In genomic region chr7:25679971-25680370, GRCm38 (mm10) we compare ENCODE assay signal across 8 mouse cellular contexts. TPM values are rescaled to one million over a fixed set of nuclear protein-coding genes. Genes with fewer than 3 reads are reported as not detected.
DNase-seq lines count a peak whose midpoint lies in the region; ATAC-seq and TF ChIP-seq lines count a peak whose summit lies in the region.

No protein-coding gene starts in this region.

- TF ChIP-seq EP300 in liver, embryonic 14.5 days (IDR thresholded peaks at IDR 0.05; ENCODE audit: low read depth) = no peak

- H3K9me3 ChIP-seq in erythroblast, embryonic 14.5 days (ENCODE audit: control insufficient read depth, low read length) = no peaks in the 10 kb centered on the region
- H3K9me3 ChIP-seq in heart, embryonic 13.5 days = no peaks in the 10 kb centered on the region
- H3K9me3 ChIP-seq in liver, embryonic 14.5 days (ENCODE audit: control insufficient read depth, low read length) = no peaks in the 10 kb centered on the region
- H3K9me3 ChIP-seq in stomach, embryonic 14.5 days (ENCODE audit: control insufficient read depth, low read depth, low read length) = no peaks in the 10 kb centered on the region

- ATAC-seq in erythroblast, adult 5-6 weeks (replicated peaks; ENCODE audit: low FRiP score, poor library complexity, severe bottlenecking) = no peak
- no peak for ATAC-seq in heart, embryonic 13.5 days (ENCODE audit: extremely low read depth, insufficient number of reproducible peaks, low FRiP score, low TSS enrichment)
- no peak for ATAC-seq in liver, embryonic 14.5 days (ENCODE audit: insufficient read depth)
- no peak for ATAC-seq in stomach, embryonic 14.5 days (ENCODE audit: insufficient number of reproducible peaks, insufficient read depth, low FRiP score, low read depth)

- peaks cover 13% of the 10 kb centered on the region for H3K27me3 ChIP-seq in erythroblast, embryonic 14.5 days (ENCODE audit: control insufficient read depth)
- peaks cover 37% of the 10 kb centered on the region for H3K27me3 ChIP-seq in heart, embryonic 13.5 days (replicated peaks)
- H3K27me3 ChIP-seq in liver, embryonic 14.5 days (ENCODE audit: control insufficient read depth, insufficient read depth, low read length) = peaks cover 6% of the 10 kb centered on the region
- peaks cover 3% of the 10 kb centered on the region; the same call in 1 of the 2 replicates for H3K27me3 ChIP-seq in stomach, embryonic 14.5 days (ENCODE audit: control insufficient read depth, insufficient read depth, low read length)

- WGBS in heart, embryonic 13.5 days = 11% methylated on average over 6 of the region's 6 CpGs
- WGBS in liver, embryonic 14.5 days (ENCODE audit: insufficient replicate concordance) = 3% methylated on average over 6 of the region's 6 CpGs
- 8% methylated on average over 6 of the region's 6 CpGs for WGBS in stomach, embryonic 14.5 days

- TF ChIP-seq CTCF in liver, embryonic 14.5 days (IDR thresholded peaks at IDR 0.05; ENCODE audit: low read depth) = peak; percentile 52

- intact Hi-C loops in left cerebral cortex, postnatal 25 days (cut with DNase I) = loop anchor here (2.0 kb wide), 1 partner anchor 31 kb away; no protein-coding TSS in a partner anchor

- peak overlapping the region; percentile 84 for H3K9ac ChIP-seq in heart, embryonic 13.5 days
- peak overlapping the region; percentile 58 for H3K9ac ChIP-seq in liver, embryonic 14.5 days (replicated peaks)
- no peak overlapping the region for H3K9ac ChIP-seq in stomach, embryonic 14.5 days (replicated peaks; ENCODE audit: low read depth, low read length)

- peak overlapping the region; percentile 72 for H3K4me2 ChIP-seq in heart, embryonic 13.5 days
- peak overlapping the region; percentile 87 for H3K4me2 ChIP-seq in liver, embryonic 14.5 days (ENCODE audit: low read depth)
- peak overlapping the region; percentile 57 for H3K4me2 ChIP-seq in stomach, embryonic 14.5 days (replicated peaks; ENCODE audit: low read depth, low read length)

- H3K4me3 ChIP-seq in erythroblast, embryonic 14.5 days (replicated peaks) = peak overlapping the region; percentile 90
- H3K4me3 ChIP-seq in heart, embryonic 13.5 days = peak overlapping the region; percentile 71
- peak overlapping the region; percentile 82 to 89 for H3K4me3 ChIP-seq in liver, embryonic 14.5 days (ENCODE audit: insufficient read depth in 1 of 2, low read depth in 2 of 2, low read length in 2 of 2)
- peak overlapping the region; percentile 60 for H3K4me3 ChIP-seq in stomach, embryonic 14.5 days (ENCODE audit: low read depth, low read length)

- H3K4me1 ChIP-seq in erythroblast, embryonic 14.5 days (ENCODE audit: control insufficient read depth) = peaks cover 62% of the 10 kb centered on the region
- peaks cover 38% of the 10 kb centered on the region for H3K4me1 ChIP-seq in heart, embryonic 13.5 days
- peaks cover 36 to 47% of the 10 kb centered on the region in 2 experiments for H3K4me1 ChIP-seq in liver, embryonic 14.5 days (replicated peaks; ENCODE audit: control insufficient read depth in 2 of 2, insufficient read depth in 2 of 2, low read length in 1 of 2)
- peaks cover 11% of the 10 kb centered on the region; the same call in 1 of the 2 replicates for H3K4me1 ChIP-seq in stomach, embryonic 14.5 days (ENCODE audit: control insufficient read depth, insufficient read depth, low read length)

- peak overlapping the region; percentile 93 for H3K27ac ChIP-seq in heart, embryonic 13.5 days (replicated peaks)
- peak overlapping the region; percentile 89 for H3K27ac ChIP-seq in liver, embryonic 14.5 days
- peak overlapping the region; percentile 90; the same call in 1 of the 2 replicates for H3K27ac ChIP-seq in stomach, embryonic 14.5 days (ENCODE audit: low read length)

- H3K36me3 ChIP-seq in erythroblast, embryonic 14.5 days (ENCODE audit: control insufficient read depth) = peaks cover 28% of the 10 kb centered on the region
- peaks cover 12% of the 10 kb centered on the region; the same call in 1 of the 2 replicates for H3K36me3 ChIP-seq in heart, embryonic 13.5 days
- no peaks in the 10 kb centered on the region for H3K36me3 ChIP-seq in liver, embryonic 14.5 days (replicated peaks; ENCODE audit: control insufficient read depth, insufficient read depth, low read depth)
- no peaks in the 10 kb centered on the region for H3K36me3 ChIP-seq in stomach, embryonic 14.5 days (ENCODE audit: control insufficient read depth, insufficient read depth, low read length)

- peak; percentile 55 for DNase-seq in ES-CJ7 (ENCODE audit: low read depth, low spot score)
- no peak for DNase-seq in liver, embryonic 14.5 days (ENCODE audit: low read depth in 3 of 3, low spot score in 3 of 3)
- DNase-seq in layer of hippocampus, postnatal 14 days (ENCODE audit: low spot score in 2 of 2) = no peak
- no peak for DNase-seq in left cerebral cortex, postnatal 25 days (ENCODE audit: low spot score in 2 of 2)

RNA-seq across cellular contexts. Expression of gene B9d2, which starts 0.6 kb away (rescaled TPM):
- 4.8 and 8.3 TPM in 2 replicates for polyA plus RNA-seq in erythroblast, embryonic 14.5 days (2012)
- 7.5 and 8.1 TPM in 2 replicates for total RNA-seq in erythroblast, adult 5-6 weeks (2015; ENCODE audit: low replicate concordance)
- 0.60 and 5.6 TPM in 2 replicates for total RNA-seq in erythroblast, adult 5-6 weeks (2017; ENCODE audit: low replicate concordance)
- polyA plus RNA-seq in heart, embryonic 13.5 days (2015; fragmentation: Nextera tagmentation; extraction: Ambion mirVana) = 30.8 and 32.8 TPM in 2 replicates
- polyA plus RNA-seq in liver, embryonic 14.5 days (2012; rRNA removed) = 21.9 and 28.2 TPM in 2 replicates
- polyA plus RNA-seq in liver, embryonic 14.5 days (2014; fragmentation: Nextera tagmentation; extraction: Ambion mirVana) = 18.8 and 20.4 TPM in 2 replicates
- polyA plus RNA-seq in stomach, embryonic 14.5 days (2014; fragmentation: Nextera tagmentation; extraction: Ambion mirVana) = 29.7 and 31.5 TPM in 2 replicates
- total RNA-seq in layer of hippocampus, postnatal 14 days (2021) = 10 to 100 TPM; 21.9 to 25.3 TPM
- total RNA-seq in left cerebral cortex, postnatal 25 days (2021) = 10 to 100 TPM; 23.5 to 24.9 TPM

RNA-seq across cellular contexts. Expression of gene Tmem91, which starts 5.0 kb away (rescaled TPM):
- polyA plus RNA-seq in erythroblast, embryonic 14.5 days (2012) = 0.01 and 0.11 TPM in 2 replicates
- total RNA-seq in erythroblast, adult 5-6 weeks (2015; ENCODE audit: low replicate concordance) = 0.96 TPM in 1 of 2 replicates, not detected in the other
- total RNA-seq in erythroblast, adult 5-6 weeks (2017; ENCODE audit: low replicate concordance) = 0.09 TPM in 1 of 2 replicates, not detected in the other
- polyA plus RNA-seq in heart, embryonic 13.5 days (2015; fragmentation: Nextera tagmentation; extraction: Ambion mirVana) = 1.4 and 1.5 TPM in 2 replicates
- polyA plus RNA-seq in liver, embryonic 14.5 days (2012; rRNA removed) = 0.22 and 0.32 TPM in 2 replicates
- polyA plus RNA-seq in liver, embryonic 14.5 days (2014; fragmentation: Nextera tagmentation; extraction: Ambion mirVana) = 0.39 and 0.51 TPM in 2 replicates
- 4.2 and 5.9 TPM in 2 replicates for polyA plus RNA-seq in stomach, embryonic 14.5 days (2014; fragmentation: Nextera tagmentation; extraction: Ambion mirVana)
- 10 to 100 TPM; 16.4 to 29.3 TPM for total RNA-seq in layer of hippocampus, postnatal 14 days (2021)
- 10 to 100 TPM; 33.1 to 36.3 TPM for total RNA-seq in left cerebral cortex, postnatal 25 days (2021)

RNA-seq across cellular contexts. Expression of gene Tgfb1, which starts 6.8 kb away (rescaled TPM):
- polyA plus RNA-seq in erythroblast, embryonic 14.5 days (2012) = 21.9 and 23.6 TPM in 2 replicates
- total RNA-seq in erythroblast, adult 5-6 weeks (2015; ENCODE audit: low replicate concordance) = 64.9 and 68.1 TPM in 2 replicates
- 11.2 and 12.0 TPM in 2 replicates for total RNA-seq in erythroblast, adult 5-6 weeks (2017; ENCODE audit: low replicate concordance)
- 4.3 TPM in 2 replicates for polyA plus RNA-seq in heart, embryonic 13.5 days (2015; fragmentation: Nextera tagmentation; extraction: Ambion mirVana)
- polyA plus RNA-seq in liver, embryonic 14.5 days (2012; rRNA removed) = 16.6 and 18.5 TPM in 2 replicates
- 3.9 and 4.3 TPM in 2 replicates for polyA plus RNA-seq in liver, embryonic 14.5 days (2014; fragmentation: Nextera tagmentation; extraction: Ambion mirVana)
- polyA plus RNA-seq in stomach, embryonic 14.5 days (2014; fragmentation: Nextera tagmentation; extraction: Ambion mirVana) = 3.6 and 3.7 TPM in 2 replicates
- total RNA-seq in layer of hippocampus, postnatal 14 days (2021) = 1 to 10 TPM; 8.1 to 8.9 TPM
- 1 to 10 TPM; 9.3 to 9.4 TPM for total RNA-seq in left cerebral cortex, postnatal 25 days (2021)

RNA-seq across cellular contexts. Expression of gene Exosc5, which starts 21.0 kb away (rescaled TPM):
- polyA plus RNA-seq in erythroblast, embryonic 14.5 days (2012) = 11.8 and 15.6 TPM in 2 replicates
- total RNA-seq in erythroblast, adult 5-6 weeks (2015; ENCODE audit: low replicate concordance) = 5.4 and 13.8 TPM in 2 replicates
- total RNA-seq in erythroblast, adult 5-6 weeks (2017; ENCODE audit: low replicate concordance) = 3.6 and 10.1 TPM in 2 replicates
- polyA plus RNA-seq in heart, embryonic 13.5 days (2015; fragmentation: Nextera tagmentation; extraction: Ambion mirVana) = 40.4 and 42.1 TPM in 2 replicates
- 33.7 and 35.2 TPM in 2 replicates for polyA plus RNA-seq in liver, embryonic 14.5 days (2012; rRNA removed)
- polyA plus RNA-seq in liver, embryonic 14.5 days (2014; fragmentation: Nextera tagmentation; extraction: Ambion mirVana) = 48.1 and 51.6 TPM in 2 replicates
- polyA plus RNA-seq in stomach, embryonic 14.5 days (2014; fragmentation: Nextera tagmentation; extraction: Ambion mirVana) = 72.9 and 83.0 TPM in 2 replicates
- total RNA-seq in layer of hippocampus, postnatal 14 days (2021) = 10 to 100 TPM; 29.3 to 29.8 TPM
- total RNA-seq in left cerebral cortex, postnatal 25 days (2021) = 10 to 100 TPM; 24.0 to 24.4 TPM

RNA-seq across cellular contexts. Expression of gene Bckdha, which starts 21.2 kb away (rescaled TPM):
- 2.4 and 3.2 TPM in 2 replicates for polyA plus RNA-seq in erythroblast, embryonic 14.5 days (2012)
- total RNA-seq in erythroblast, adult 5-6 weeks (2015; ENCODE audit: low replicate concordance) = 2.5 and 17.9 TPM in 2 replicates
- 4.3 and 5.2 TPM in 2 replicates for total RNA-seq in erythroblast, adult 5-6 weeks (2017; ENCODE audit: low replicate concordance)
- 56.3 and 56.9 TPM in 2 replicates for polyA plus RNA-seq in heart, embryonic 13.5 days (2015; fragmentation: Nextera tagmentation; extraction: Ambion mirVana)
- polyA plus RNA-seq in liver, embryonic 14.5 days (2012; rRNA removed) = 20.1 and 22.0 TPM in 2 replicates
- polyA plus RNA-seq in liver, embryonic 14.5 days (2014; fragmentation: Nextera tagmentation; extraction: Ambion mirVana) = 17.3 and 21.0 TPM in 2 replicates
- polyA plus RNA-seq in stomach, embryonic 14.5 days (2014; fragmentation: Nextera tagmentation; extraction: Ambion mirVana) = 48.6 and 52.2 TPM in 2 replicates
- total RNA-seq in layer of hippocampus, postnatal 14 days (2021) = 10 to 100 TPM; 38.3 to 42.6 TPM
- 10 to 100 TPM; 31.8 to 33.8 TPM for total RNA-seq in left cerebral cortex, postnatal 25 days (2021)
